Mouse (Mus musculus) C2C12 (cell line): ENCODE data around the gene Loxl4.

Source experiments
- CTCF ChIP-seq: IDR thresholded peaks from one replicate; pipeline ENCODE4 v1.5.1; 2011; ENCODE audit not compliant: control insufficient read depth, insufficient read depth, insufficient read length
- USF1 ChIP-seq: IDR thresholded peaks from one replicate; pipeline ENCODE4 v1.6.1; 2011; ENCODE audit warnings: low read depth, mild to moderate bottlenecking, control low read depth, moderate library complexity

GRCm38 (mm10) chr19:42563726-42564270 lies 48.8 kb downstream of the Loxl4 start:
- TF ChIP-seq CTCF (no peak), USF1 (no peak)
